Mouse (Mus musculus) frontal cortex, postnatal 14 days (tissue): ENCODE measurements at regions not wholly inside any gene's neighbourhood (a gene's known extent, or its start where the extent isn't known, plus 50 kb on each side); places are given as distances from the start of the nearest gene placed in this dataset.

ENCODE experiments used
- DNase-seq, 2 experiments: peaks; one replicate each; pipeline ENCODE4 v3.0.0; 2022; ENCODE audit warnings: low spot score in 2 of 2

DNA sequence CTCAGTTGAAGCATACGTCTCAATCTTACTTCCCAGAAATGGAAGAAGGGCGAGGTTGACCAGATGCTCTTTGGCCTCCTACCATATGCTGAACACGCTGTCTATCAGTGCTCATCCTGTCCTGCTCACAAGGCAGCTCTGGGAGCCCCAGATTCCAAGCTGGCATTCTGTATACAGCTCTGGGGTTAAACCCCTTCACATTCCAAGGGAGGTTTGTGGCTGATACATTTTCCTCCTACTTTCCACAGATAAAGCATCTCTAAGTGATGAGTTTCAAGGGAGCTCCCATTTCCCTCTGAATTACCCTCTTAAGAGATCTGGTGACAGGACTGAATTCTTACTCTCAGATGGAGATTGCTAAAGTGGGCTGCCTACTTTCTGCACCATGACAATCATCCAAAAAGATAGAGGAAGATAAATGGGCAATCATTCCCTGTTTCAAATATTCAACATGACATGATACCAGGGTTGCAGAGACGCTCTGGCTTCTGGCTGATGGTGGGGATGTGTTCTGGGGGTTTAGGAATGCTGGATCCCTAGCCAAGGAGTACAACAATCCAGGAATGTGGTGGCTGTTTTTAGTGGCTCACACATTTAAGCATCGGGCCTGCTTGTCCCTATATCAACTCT lies 138.7 kb upstream of the Bmp4 start:
- DNase-seq = no peak

DNA sequence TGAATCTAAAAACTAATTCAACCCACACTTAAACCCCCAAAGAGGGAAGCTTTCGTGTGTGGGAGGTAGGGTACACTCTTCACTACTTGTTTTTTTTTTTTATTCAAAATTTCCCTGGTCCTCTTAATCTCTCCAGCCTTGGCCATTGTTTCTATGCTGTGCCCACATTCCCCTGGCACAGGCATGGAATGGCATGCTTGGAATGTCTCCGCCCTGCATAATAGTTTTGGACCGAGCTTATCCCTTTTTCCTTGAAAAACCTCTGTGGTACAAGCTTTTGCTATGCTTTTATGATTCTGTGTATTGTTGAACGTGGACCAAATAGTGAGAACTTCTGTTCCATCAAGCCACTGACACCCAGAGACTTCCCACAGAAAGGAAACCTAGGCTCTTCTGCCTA lies 126.8 kb upstream of the Bmp4 start:
- no peak for DNase-seq

DNA sequence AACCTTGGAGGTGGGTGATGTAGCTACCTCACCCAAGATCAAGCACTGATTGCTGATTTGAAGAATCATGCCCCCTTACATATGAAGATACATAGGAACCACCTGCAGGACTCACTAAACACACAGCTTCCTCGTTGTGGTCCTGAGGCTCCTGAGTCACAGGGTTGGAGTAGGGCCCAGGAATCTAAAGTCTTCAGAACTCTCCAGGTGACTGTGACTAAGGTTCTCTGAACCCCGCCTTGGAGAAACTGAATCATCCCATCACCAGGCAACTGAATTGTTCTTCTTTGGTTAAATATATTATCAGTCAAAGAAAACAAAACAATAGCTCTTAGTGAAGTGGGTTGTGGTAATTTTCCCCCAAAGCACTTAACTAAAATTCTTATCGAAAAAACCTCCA lies 125.8 kb upstream of the Bmp4 start:
- DNase-seq = no peak

DNA sequence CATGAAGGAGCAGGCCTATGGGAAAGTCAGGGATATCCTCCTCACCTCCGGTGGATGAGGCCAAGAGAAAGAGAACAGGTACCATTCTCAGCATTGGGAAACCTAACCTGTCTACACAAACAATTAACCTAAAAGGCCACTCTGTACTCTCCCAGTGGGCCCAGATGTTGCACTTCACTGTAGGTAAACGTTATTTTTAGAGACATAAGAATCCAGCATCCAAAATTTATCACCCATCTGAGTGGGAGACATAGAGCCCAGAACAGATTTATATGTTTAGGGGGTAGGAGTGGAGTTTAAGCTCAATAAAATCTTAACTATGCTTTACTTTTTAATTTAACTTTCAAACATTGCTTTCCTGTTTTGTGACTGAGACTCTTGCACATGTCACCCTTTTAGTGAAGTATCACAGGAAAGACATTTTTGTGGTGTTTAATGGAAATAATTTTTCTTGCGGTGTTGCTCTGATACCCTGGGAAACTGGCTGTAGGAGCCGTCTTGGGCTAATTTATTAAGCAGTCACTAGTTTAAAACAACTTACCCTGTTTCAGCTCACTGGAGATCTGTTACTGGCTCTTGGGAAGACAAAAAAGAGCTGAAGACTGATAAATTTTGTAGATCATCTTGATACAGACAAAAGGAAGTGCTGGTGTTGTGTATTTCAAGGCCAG lies 123.9 kb upstream of the Bmp4 start:
- no peak for DNase-seq

DNA sequence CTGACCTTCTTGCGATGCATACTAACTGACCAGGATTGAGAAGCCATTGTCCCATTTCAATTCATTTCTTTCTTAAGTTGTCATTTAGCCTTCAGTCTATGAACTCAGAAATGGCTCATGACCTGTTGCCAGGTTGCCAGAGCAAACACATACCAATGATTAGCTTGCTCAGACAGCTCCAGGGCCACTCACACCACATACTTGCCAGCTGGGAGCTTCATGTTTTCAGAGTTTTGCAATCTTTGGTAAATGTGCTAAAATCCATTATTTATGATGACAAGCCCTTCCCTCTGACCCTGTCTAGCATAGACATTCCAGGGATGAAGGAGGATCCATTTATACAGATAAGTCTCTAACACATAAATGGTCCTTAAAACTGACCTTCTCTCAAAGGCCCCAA lies 121.6 kb upstream of the Bmp4 start:
- DNase-seq = no peak

DNA sequence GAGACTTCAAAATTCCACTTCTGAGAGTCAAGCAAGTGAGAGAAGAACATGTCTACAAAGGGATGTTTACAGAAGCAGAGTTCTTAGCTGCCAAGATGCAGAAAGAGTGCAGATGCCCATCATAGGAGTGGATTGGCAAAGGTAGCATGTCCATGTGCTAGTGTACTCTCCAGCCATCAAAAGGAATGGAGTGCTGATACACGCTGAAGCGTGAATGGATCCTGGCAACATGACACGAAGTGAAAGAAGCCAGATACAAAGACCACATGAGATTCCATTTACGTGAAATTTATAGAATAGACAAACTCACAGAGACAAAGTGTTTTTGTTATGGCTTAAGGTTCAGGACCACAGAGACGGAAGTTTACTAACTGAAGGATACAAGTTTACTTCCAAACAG lies 118.4 kb upstream of the Bmp4 start:
- no peak for DNase-seq

DNA sequence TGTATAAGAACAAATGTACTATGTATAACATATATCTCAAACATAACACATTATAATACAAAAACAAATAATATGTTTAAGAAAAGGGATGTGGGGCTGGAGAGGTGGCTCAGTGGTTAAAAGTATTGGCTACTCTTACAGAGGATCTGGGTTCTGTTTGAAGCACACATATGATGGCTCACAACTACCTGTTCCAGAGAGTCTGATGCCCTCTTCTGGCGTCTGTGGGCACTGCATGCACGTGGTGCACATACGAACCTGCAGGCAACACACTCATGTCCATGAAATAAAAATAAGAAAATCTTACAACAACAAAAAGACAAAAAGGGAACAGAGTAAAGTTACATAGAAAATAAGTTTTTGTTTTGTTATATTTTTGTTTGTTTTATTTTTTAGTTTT lies 114.8 kb upstream of the Bmp4 start:
- no peak for DNase-seq

DNA sequence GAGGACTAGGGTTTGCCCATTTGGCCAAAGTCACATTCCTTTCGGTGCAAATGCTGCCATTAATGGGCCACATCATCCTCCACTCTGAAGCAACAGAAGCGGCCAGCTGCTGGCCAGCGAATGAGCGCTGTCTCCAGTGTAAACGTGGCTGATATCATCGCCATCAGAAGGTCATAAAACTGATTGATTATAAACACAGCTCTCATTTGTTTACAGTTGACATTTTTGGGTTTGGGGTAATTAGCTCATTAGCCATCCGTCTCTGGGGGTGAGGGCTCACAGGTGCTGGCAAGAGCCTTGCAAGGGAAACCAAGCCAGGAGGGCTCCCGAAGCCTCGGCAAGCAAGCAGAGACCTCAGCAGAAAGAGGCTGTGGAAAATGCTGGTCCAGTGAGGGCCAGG lies 101.1 kb upstream of the Bmp4 start:
- no peak for DNase-seq

DNA sequence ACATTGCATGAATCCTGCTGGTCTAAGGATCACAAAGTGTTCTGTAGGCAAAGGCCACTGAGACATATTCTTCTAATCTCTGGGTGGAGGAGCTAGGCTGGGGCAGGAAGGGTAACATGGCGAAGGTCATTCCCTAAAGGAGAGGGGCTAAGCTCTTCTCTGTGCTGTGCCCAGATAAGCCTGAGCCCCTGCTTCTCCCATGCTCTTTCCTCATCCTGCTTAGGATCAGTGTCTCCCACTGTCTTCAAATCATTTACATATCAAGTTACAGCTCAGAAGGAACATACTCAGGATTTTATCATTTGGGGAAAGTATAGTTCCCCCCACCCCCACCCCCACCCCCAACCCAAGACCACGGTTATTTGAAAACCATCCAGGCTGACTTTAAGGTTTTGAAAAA lies 100.7 kb upstream of the Bmp4 start:
- DNase-seq = no peak

DNA sequence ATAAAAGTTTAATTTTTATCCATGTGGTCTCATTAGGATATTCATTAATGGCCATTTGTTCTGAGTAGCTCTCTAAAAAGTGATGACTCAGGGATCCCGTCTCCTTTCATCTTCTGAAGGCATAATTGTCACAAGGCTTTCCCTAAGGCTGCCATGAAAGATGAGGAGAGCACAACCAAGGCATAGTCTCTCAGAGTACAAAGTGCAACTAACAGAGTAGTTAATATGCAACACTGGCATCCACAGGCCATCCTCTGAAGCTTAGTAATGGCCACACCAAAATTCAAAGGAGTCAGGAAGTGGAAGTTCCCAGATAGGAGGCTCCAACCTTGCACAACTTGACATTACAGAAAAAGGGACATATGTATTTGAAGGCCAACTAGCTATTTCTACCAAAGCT lies 97.1 kb upstream of the Bmp4 start:
- no peak for DNase-seq

DNA sequence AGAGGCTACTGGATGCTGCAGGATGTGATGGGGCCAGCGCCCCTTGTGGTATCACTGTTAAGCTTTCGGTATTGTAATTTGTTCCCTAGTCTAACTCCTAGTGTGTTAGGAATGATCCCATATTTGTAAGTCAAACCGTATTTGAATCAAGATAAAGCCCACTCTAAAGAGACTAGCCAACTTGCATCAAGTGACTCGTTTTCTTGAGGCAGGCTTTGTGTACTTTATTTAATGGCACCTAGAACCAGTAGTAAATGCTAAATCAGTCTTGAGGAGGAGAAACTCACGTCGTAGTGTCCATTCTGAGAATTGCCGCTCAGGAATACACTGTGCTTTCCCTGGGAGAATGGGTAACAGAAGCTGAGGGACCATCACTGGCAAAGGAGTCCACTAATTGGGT lies 89.9 kb upstream of the Bmp4 start:
- no peak for DNase-seq

DNA sequence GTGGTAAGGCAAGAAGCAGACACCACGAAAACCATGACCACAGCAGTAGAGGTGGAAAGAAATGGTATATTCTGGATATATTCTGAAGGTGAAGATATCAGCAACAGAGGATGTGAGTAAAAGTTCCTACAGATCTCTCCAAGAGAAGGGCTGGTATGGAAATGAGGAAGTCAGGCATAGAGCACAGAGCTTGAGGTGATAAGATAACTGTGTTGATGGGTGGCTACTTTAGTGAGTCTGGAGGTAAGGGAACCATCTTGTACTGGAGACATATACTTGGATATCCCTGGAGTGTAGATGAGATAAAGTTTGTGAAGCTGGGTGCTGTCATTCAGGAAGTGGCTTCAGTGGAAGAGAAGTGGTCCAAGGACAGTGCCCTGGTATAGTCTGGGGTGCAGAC lies 85.5 kb upstream of the Bmp4 start:
- DNase-seq = no peak

DNA sequence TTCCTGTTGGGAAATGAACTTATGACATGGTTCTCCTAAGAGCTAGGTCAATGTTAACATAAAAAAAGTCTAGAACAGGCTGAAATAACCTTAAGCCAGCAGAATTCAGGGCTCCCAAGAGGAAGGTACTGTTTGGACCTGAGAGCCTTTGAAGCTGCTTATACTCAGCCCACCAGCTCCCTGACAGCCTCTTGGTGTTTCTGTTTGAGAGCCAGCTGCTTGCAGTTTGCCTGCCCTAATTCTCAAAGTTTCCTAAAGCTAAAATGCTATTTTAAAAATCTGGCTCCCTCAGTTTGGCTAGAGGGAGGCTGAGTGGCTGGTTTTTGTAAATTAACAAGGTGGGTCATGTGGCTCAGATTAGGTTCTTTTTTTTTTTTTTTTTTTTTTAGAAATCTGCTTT lies 72.5 kb upstream of the Bmp4 start:
- DNase-seq = no peak

DNA sequence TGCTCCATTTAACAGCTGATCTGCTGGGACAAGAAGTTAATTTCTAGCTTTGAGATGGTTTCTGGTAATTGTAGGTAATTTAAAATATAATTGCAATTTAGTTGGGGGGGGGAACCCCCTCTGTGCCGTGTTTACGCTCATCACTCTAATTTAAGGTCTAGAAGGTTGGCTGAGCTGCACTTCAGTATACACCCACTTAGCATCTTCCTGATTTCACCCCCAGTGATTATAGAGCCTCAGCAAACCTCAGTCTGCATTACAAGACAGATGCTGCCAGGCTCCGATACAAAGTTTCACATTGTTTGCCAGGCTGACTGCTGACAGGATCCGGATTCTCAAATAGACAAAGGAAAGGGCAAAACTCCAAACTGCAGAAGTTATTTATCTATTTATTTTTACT lies 71.5 kb upstream of the Bmp4 start:
- no peak for DNase-seq

DNA sequence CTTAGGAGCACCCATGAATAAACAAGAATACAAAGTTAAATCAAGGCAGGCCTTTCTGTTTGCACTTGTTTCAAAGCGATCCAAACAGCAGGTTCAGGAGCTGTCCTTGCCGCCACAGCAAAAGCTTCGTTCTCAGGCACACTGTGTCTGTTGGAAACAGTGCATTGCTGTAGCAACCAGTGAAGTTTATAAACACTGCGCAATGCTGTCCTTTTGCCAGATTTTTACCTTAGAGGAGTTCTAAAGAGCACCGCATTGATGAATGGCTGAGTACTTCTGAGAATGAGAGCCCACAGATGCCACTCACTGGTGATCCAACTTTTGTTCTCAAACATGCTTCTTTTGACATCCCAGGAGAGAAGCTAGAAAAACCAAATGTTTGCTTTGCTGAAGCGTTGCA lies 64.0 kb upstream of the Bmp4 start:
- no peak for DNase-seq

DNA sequence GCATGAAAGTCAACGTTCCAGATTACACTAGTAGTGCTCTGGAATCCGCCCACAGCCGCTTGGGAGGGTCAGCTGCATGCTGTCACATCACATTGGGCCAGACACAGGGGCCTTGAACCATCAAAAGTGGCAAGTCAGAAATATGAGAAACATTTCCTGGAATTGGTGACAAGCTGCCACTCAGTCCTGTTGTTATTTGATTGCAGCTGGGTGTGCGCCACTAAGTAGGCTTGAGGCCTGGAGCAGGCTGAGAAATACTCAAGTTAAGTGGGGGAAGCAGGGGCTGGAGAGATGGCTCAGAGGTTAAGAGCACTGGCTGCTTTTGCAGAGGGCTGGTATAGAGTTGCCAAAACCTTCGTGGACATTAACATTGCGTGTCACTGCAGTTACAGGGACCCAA lies 51.2 kb upstream of the Bmp4 start:
- no peak for DNase-seq
